7 mouse cellular contexts compared by ENCODE assay signal in the genomic region with DNA sequence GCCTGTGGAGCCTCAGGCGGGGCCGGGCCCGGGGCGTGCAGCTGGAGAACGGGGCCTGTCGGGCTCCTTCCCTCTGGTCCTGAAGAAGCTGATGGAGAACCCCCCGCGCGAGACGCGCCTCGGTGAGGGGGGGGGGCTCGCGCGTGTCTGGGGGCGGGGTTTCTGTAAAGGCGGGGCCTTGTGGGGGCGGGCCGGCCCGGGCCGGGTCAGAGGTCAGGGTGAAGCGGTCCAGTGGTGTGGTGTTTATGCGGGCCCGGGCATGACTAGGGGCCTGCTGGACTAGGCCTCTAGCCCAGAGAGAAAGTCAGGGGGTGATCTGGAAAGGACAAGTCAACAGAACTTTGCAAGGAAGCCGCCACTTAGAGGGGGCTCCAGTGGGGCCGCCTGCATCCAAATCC. TPM values are rescaled to one million over a fixed set of nuclear protein-coding genes. Genes with fewer than 3 reads are reported as not detected.
DNase-seq lines count a peak whose midpoint lies in the region; ATAC-seq and TF ChIP-seq lines count a peak whose summit lies in the region.

No protein-coding gene starts in this region.

- TF ChIP-seq EP300 in lung, postnatal 0 days (IDR thresholded peaks at IDR 0.05): no peak

- peaks cover 19% of the 10 kb centered on the region for H3K4me1 ChIP-seq in lung, postnatal 0 days (ENCODE audit: insufficient read depth, low read depth, low read length)
- H3K4me1 ChIP-seq in embryonic facial prominence, embryonic 14.5 days (ENCODE audit: control insufficient read depth, insufficient read depth, low read length): peaks cover 32% of the 10 kb centered on the region
- peaks cover 20% of the 10 kb centered on the region for H3K4me1 ChIP-seq in neural tube, embryonic 14.5 days (ENCODE audit: control insufficient read depth, insufficient read depth, low read length)

- peaks cover 13% of the 10 kb centered on the region; the same call in 1 of the 2 replicates for H3K36me3 ChIP-seq in lung, postnatal 0 days (ENCODE audit: insufficient read depth, low read length)
- peaks cover 18% of the 10 kb centered on the region for H3K36me3 ChIP-seq in embryonic facial prominence, embryonic 14.5 days (ENCODE audit: control insufficient read depth, insufficient read depth, low read length)
- peaks cover 8% of the 10 kb centered on the region for H3K36me3 ChIP-seq in neural tube, embryonic 14.5 days (ENCODE audit: control insufficient read depth, insufficient read depth, low read length)

- H3K27me3 ChIP-seq in lung, postnatal 0 days (replicated peaks; ENCODE audit: insufficient read depth, low read length): no peaks in the 10 kb centered on the region
- H3K27me3 ChIP-seq in embryonic facial prominence, embryonic 14.5 days (replicated peaks; ENCODE audit: control insufficient read depth, insufficient read depth, low read length): no peaks in the 10 kb centered on the region
- no peaks in the 10 kb centered on the region for H3K27me3 ChIP-seq in neural tube, embryonic 14.5 days (ENCODE audit: control insufficient read depth, insufficient read depth, low read length)

- no peak for DNase-seq in lung, postnatal 0 days (ENCODE audit: low spot score)
- DNase-seq in lung, postnatal 10 days: no peak
- DNase-seq in embryonic facial prominence, embryonic 14.5 days (ENCODE audit: low spot score): no peak
- DNase-seq in kidney, postnatal 36 days: peak; percentile 78 to 87
- DNase-seq in Muller cell, postnatal 12 days (ENCODE audit: inconsistent ontology term): no peak
- DNase-seq in MN1 (ENCODE audit: low spot score): no peak

- H3K4me3 ChIP-seq in lung, postnatal 0 days (ENCODE audit: low read depth, low read length): peak overlapping the region; percentile 76
- H3K4me3 ChIP-seq in embryonic facial prominence, embryonic 14.5 days (ENCODE audit: low read depth, low read length): peak overlapping the region; percentile 67
- H3K4me3 ChIP-seq in neural tube, embryonic 14.5 days (ENCODE audit: low read depth, low read length): peak overlapping the region; percentile 73

- H3K4me2 ChIP-seq in lung, postnatal 0 days (replicated peaks; ENCODE audit: low read depth, low read length): peak overlapping the region; percentile 89
- H3K4me2 ChIP-seq in embryonic facial prominence, embryonic 14.5 days (ENCODE audit: low read depth, low read length): peak overlapping the region; percentile 70
- H3K4me2 ChIP-seq in neural tube, embryonic 14.5 days (ENCODE audit: low read depth, low read length): peak overlapping the region; percentile 76

- TF ChIP-seq CTCF in lung, postnatal 0 days (IDR thresholded peaks at IDR 0.05): no peak

- no peaks in the 10 kb centered on the region for H3K9me3 ChIP-seq in lung, postnatal 0 days (ENCODE audit: low read length)
- H3K9me3 ChIP-seq in embryonic facial prominence, embryonic 14.5 days (ENCODE audit: control insufficient read depth, low read length): no peaks in the 10 kb centered on the region
- no peaks in the 10 kb centered on the region for H3K9me3 ChIP-seq in neural tube, embryonic 14.5 days (ENCODE audit: control insufficient read depth, low read length)

- H3K9ac ChIP-seq in lung, postnatal 0 days (replicated peaks; ENCODE audit: low read depth): peak overlapping the region; percentile 76
- peak overlapping the region; percentile 81 for H3K9ac ChIP-seq in embryonic facial prominence, embryonic 14.5 days (ENCODE audit: low read depth, low read length)
- peak overlapping the region; percentile 69 for H3K9ac ChIP-seq in neural tube, embryonic 14.5 days (replicated peaks; ENCODE audit: low read depth, low read length)

- ATAC-seq in lung, postnatal 0 days: peak; percentile 5
- ATAC-seq in embryonic facial prominence, embryonic 14.5 days (ENCODE audit: low read depth): no peak
- ATAC-seq in neural tube, embryonic 14.5 days (ENCODE audit: low read depth): peak; percentile 9; the same call in 1 of the 2 replicates

- H3K27ac ChIP-seq in lung, postnatal 0 days (ENCODE audit: low read length): peak overlapping the region; percentile 99
- H3K27ac ChIP-seq in embryonic facial prominence, embryonic 14.5 days (replicated peaks; ENCODE audit: low read depth, low read length): peak overlapping the region; percentile 78
- peak overlapping the region; percentile 79; the same call in 1 of the 2 replicates for H3K27ac ChIP-seq in neural tube, embryonic 14.5 days (ENCODE audit: low read depth, low read length)

- WGBS in lung, postnatal 0 days: 8% methylated on average over 7 of the region's 26 CpGs
- 3% methylated on average over 10 of the region's 26 CpGs for WGBS in embryonic facial prominence, embryonic 14.5 days
- WGBS in neural tube, embryonic 14.5 days: under 1% methylated on average over 22 of the region's 26 CpGs

RNA-seq across cellular contexts. Expression of a gene that starts 9.4 kb away (rescaled TPM):
- polyA plus RNA-seq in lung, postnatal 0 days (2015; fragmentation: Nextera tagmentation; extraction: Ambion mirVana): 38.6 and 44.0 TPM in 2 replicates
- 25.5 and 29.3 TPM in 2 replicates for polyA plus RNA-seq in embryonic facial prominence, embryonic 14.5 days (2014; fragmentation: Nextera tagmentation; extraction: Ambion mirVana)
- polyA plus RNA-seq in neural tube, embryonic 14.5 days (2014; fragmentation: Nextera tagmentation; extraction: Ambion mirVana): 17.9 and 19.3 TPM in 2 replicates

RNA-seq across cellular contexts. Expression of a gene that starts 47.0 kb away (rescaled TPM):
- polyA plus RNA-seq in lung, postnatal 0 days (2015; fragmentation: Nextera tagmentation; extraction: Ambion mirVana): 24.8 and 30.0 TPM in 2 replicates
- polyA plus RNA-seq in embryonic facial prominence, embryonic 14.5 days (2014; fragmentation: Nextera tagmentation; extraction: Ambion mirVana): 23.0 and 26.8 TPM in 2 replicates
- polyA plus RNA-seq in neural tube, embryonic 14.5 days (2014; fragmentation: Nextera tagmentation; extraction: Ambion mirVana): 12.4 and 13.4 TPM in 2 replicates

Comparison
In these comparisons a context has a peak if more than half of its experiments do, and no peak if none do; other contexts are left out.
1. DNase-seq: peak in kidney, postnatal 36 days (2 of 2); none in lung, postnatal 0 days (single experiment), lung, postnatal 10 days (single experiment), embryonic facial prominence, embryonic 14.5 days (single experiment), Muller cell, postnatal 12 days (single experiment) and MN1 (single experiment).
2. Peak in every context shown above with its lines, with median percentiles within 50 percentile points of each other: H3K27ac ChIP-seq, H3K4me2 ChIP-seq, H3K4me3 ChIP-seq and H3K9ac ChIP-seq.